Mouse (Mus musculus) E14TG2a.4 (cell line): ENCODE measurements around the gene Gm49416.
A peak's percentile ranks its signal among the peaks of the same experiment; 100 is the strongest.

Experiments used
- H3K27me3 ChIP-seq: 2 replicates; pipeline ENCODE4 v1.6.1; 2014; ENCODE audit warnings: low read length, control low read depth; ENCODE audit not compliant: insufficient read depth
- H3K36me3 ChIP-seq: 2 replicates; pipeline ENCODE4 v1.6.1; 2014; ENCODE audit warnings: low read length, control low read depth; ENCODE audit not compliant: insufficient read depth
- H3K4me1 ChIP-seq: replicated peaks from 2 replicates; pipeline ENCODE4 v1.6.1; 2014; ENCODE audit warnings: low read depth, low read length, control low read depth
- H3K4me3 ChIP-seq: replicated peaks from 2 replicates; pipeline ENCODE4 v1.5.1; 2014; ENCODE audit warnings: mild to moderate bottlenecking, low read length
- H3K9me3 ChIP-seq: 2 replicates; pipeline ENCODE4 v1.6.1; 2014; ENCODE audit warnings: low read length, control low read depth
- CTCF ChIP-seq: conservative IDR thresholded peaks from 2 replicates; pipeline ENCODE4 v1.5.1; 2014; ENCODE audit warnings: low read length
- NANOG ChIP-seq: IDR thresholded peaks from 2 replicates; pipeline ENCODE4 v1.6.1; 2014; ENCODE audit warnings: borderline replicate concordance, low read length, mixed read lengths
- POU5F1 ChIP-seq: IDR thresholded peaks from 2 replicates; pipeline ENCODE4 v1.6.1; 2014; ENCODE audit warnings: low read length, borderline replicate concordance

Gene Gm49416

DNA sequence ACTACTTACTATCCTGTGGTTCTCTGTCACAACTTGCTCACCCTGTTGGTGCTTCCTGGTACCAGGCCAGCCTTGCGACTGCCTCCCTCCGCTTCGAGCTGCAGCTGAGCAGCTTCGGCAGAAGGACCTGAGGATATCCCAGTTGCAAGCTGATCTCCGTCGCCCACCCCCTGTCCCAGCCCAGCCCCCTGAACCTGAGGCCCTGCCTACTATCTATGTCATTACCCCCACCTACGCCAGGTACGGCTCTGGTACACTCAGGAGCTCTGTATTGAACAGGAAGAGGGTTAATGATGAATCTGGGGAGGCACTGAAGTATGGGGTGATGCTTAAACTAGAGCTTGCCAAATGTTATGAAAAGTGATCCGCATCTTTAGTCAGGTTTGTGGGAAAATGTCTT lies 33.0 kb downstream of the Gm49416 start:
- peaks cover 36% of the 10 kb centered on the region for H3K36me3 ChIP-seq
- TF ChIP-seq CTCF (no peak), NANOG (no peak), POU5F1 (no peak)
- H3K4me1 ChIP-seq = peaks cover 52% of the 10 kb centered on the region

DNA sequence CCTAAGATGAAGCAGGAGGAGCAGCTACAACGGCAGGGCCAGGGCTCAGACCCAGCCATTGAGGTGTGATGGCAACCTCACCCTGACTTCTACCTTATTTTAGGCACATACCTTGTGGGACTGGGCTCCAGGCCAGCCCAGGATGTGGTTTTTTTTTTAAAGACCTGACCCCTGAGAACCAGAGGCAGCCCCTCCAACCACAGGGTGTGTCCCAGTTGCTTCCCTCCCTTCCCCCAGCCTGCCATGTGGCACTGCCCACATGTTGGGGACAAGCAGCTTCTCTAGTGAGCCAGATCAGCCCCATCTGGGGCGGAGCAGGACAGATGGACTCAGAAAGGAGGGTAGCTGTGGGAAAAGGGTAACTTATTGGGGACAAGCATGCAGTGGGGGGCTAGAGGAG lies 38.0 kb downstream of the Gm49416 start:
- peaks cover 45% of the 10 kb centered on the region for H3K4me1 ChIP-seq
- H3K36me3 ChIP-seq = peaks cover 48% of the 10 kb centered on the region
- H3K4me3 ChIP-seq = no peak overlapping the region
- H3K27me3 ChIP-seq = peaks cover 18% of the 10 kb centered on the region
- H3K9me3 ChIP-seq = no peaks in the 10 kb centered on the region
- TF ChIP-seq NANOG = no peak
- TF ChIP-seq CTCF = no peak
- TF ChIP-seq POU5F1 = no peak

More for the DNA sequence above, 33.0 kb downstream of the Gm49416 start:
- H3K9me3 ChIP-seq = no peaks in the 10 kb centered on the region
- no peak overlapping the region for H3K4me3 ChIP-seq
- no peaks in the 10 kb centered on the region for H3K27me3 ChIP-seq

DNA sequence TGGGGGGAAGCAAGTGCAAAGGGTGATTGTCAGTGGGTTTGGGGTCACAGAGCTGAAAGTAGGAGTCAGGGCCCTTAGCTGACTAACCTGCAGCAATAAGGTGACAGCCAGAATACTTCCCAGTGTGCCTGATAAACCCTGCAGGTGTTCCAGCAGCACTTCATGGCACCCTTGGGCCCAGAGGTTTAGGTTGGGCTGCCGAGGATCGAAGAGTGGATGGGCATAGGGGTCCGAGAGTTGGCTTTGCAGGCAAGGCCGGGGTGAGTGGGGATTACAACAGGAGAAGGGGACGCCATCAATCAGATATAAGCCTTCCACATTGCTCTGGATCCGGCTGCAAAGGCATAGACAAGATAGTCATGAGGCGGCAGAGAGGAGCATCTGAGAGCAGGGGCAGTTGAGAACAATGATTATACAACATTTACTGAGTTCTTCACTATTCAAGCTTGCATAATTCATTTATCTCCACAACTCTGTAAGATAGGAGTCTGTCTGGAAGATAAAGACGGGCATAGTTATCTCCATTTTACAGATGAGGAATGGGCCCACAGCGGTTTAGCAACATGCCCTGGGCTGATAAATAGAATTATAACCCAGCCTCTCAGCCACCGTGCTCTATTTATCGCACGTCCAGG lies 39.3 kb downstream of the Gm49416 start:
- no peaks in the 10 kb centered on the region for H3K9me3 ChIP-seq
- peaks cover 42% of the 10 kb centered on the region for H3K36me3 ChIP-seq
- peaks cover 44% of the 10 kb centered on the region for H3K4me1 ChIP-seq
- TF ChIP-seq NANOG = no peak
- no peak for TF ChIP-seq POU5F1
- no peak for TF ChIP-seq CTCF
- H3K27me3 ChIP-seq = peaks cover 18% of the 10 kb centered on the region
- no peak overlapping the region for H3K4me3 ChIP-seq

DNA sequence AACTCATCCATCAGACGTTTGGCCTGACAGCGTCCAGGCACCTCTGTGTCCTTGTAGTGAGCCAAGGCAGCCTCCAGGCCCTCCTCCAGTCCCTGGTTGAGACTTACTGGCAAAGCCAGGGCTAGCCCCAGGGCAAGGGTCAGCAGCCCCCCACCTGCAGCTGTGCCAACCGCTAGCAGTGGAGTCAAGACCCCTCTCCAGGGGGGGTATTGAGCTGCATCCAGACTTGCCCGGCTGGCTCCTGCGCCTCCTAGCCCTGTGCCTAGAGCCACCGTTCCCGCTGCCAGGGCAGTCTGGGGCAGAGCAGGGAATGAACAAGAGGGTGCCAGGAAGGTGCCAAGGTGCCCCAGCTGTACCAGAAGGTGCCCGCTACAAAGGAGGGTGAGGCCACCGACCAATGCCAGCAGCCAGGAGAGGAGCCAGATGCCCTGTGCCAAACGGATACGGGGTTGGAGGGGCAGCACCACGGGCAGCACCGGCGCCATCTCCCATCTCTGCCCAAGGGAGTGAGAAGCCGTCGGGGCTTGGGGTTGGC lies 40.0 kb downstream of the Gm49416 start:
- Histone ChIP-seq H3K4me1 (peaks cover 44% of the 10 kb centered on the region), H3K36me3 (peaks cover 43% of the 10 kb centered on the region), H3K9me3 (no peaks in the 10 kb centered on the region), H3K27me3 (peaks cover 18% of the 10 kb centered on the region), H3K4me3 (peak overlapping the region; percentile 91)
- TF ChIP-seq CTCF (no peak), NANOG (no peak), POU5F1 (no peak)

DNA sequence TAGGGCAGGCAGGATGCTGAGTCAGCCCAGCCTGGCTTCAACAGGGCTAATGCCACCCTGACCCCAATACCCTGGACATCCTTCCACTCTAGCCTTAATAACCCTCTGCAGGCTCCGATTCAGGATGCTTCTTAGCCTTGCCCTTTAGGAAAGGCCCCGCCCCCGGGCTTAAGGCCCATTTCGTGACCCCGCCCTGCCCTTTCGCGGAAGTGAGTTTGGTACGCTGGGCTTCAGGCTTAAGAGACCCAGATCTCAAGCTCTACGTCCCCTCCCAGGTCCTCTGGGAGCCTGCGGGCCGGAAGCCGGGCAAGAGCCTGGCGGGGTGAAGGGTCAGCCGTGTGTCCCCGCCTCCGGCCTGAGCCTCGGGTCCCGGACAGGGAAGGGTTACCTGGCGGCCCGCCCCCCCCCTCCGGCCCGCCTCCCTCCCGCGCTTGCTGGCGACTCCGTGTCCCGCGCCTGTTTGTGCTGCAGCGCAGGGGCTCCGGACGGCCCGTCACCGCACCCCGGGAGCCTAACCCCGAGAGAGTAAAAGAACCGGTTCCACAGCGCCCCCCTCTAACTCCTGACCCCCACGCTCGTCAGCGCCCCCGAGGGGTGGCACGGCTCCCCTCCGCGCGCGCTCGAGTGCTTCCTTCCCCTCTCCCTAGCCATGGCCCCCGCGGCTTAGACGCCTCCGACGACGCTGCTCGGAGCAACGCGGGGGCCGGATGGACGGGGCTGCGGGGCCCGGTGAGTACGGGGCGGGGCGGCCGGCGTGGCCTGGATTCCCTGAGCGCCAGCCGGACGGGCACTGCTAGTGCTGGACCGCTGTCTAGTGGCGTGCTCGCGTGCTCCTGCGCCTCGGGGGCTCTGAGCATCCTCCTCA lies 40.7 kb downstream of the Gm49416 start, which contains the start of the genes Rom1 and Eml3:
Gene Rom1 (minus strand): TSS at position 133 of the 865 bp plus-strand sequence.
Gene Eml3 (plus strand): TSS at position 329 of the 865 bp plus-strand sequence.
- H3K27me3 ChIP-seq = peaks cover 18% of the 10 kb centered on the region
- H3K4me1 ChIP-seq = peaks cover 44% of the 10 kb centered on the region
- TF ChIP-seq POU5F1 (no peak), NANOG (no peak), CTCF (no peak)
- H3K9me3 ChIP-seq = no peaks in the 10 kb centered on the region
- H3K36me3 ChIP-seq = peaks cover 50% of the 10 kb centered on the region
- peak within 1 kb of the TSS; percentile 91 for H3K4me3 ChIP-seq

DNA sequence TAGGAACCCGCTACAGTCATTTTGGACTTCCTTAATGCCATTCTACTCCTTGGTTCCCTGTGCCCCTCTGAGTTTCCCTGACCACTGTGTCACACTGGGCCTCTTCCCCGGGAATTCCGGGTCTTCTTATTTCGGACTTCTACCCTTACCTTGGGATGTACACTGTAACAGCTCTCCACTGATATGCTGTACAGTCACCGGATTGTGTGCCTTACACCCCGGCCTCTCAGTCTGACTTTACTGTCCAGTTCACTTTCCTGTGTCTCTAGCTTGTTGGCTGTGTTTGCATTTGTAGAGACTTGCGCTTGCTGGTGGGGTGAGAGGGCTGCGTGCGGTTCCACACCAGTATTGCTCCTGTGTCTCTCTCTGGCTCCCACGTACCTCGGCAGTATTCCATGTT lies 41.4 kb downstream of the Gm49416 start:
- peaks cover 18% of the 10 kb centered on the region for H3K27me3 ChIP-seq
- H3K4me3 ChIP-seq = peak overlapping the region; percentile 91
- peaks cover 57% of the 10 kb centered on the region for H3K36me3 ChIP-seq
- peaks cover 44% of the 10 kb centered on the region for H3K4me1 ChIP-seq
- TF ChIP-seq NANOG (no peak), POU5F1 (no peak), CTCF (no peak)
- H3K9me3 ChIP-seq = no peaks in the 10 kb centered on the region

DNA sequence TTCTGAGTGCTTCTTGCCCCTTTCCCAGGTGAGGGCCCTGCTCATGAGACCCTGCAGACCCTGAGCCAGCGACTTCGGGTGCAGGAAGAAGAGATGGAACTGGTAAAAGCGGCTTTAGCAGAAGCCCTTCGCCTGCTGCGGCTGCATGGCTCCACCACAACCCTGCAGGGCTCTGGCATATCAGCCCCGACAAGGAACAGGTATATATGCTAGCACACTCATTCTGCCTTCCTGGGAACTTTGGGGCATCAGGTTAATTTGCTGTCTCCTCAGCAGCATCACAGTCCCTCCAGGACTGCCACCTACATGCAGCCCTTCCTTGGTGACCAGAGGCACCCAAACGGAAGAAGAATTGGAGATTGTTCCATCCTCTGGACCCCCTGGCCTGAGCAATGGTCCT lies 42.0 kb downstream of the Gm49416 start:
- Histone ChIP-seq H3K27me3 (peaks cover 18% of the 10 kb centered on the region), H3K36me3 (peaks cover 57% of the 10 kb centered on the region), H3K4me1 (peaks cover 37% of the 10 kb centered on the region), H3K4me3 (peak overlapping the region; percentile 91), H3K9me3 (no peaks in the 10 kb centered on the region)
- TF ChIP-seq CTCF = no peak
- no peak for TF ChIP-seq POU5F1
- TF ChIP-seq NANOG = no peak

DNA sequence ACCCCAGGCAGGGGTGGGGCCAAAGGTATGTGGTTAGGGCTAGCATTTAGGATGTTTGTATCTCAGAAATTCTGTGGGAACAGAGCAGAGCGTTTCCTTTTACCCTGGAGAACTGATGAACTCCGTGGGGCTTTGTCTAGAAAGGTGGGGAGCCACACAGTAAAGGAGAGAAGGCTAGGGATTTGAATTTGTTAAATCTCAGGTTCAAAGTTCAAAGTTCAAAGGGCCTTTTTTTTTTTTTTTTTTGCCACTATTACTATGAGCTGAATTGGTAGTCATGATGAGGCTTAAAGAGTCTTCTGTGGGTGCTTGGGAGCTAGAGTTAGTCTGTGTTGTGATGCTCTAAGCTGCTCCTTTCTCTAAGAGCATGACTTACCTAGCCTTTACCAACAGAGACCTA lies 48.0 kb downstream of the Gm49416 start:
- Histone ChIP-seq H3K4me1 (peaks cover 46% of the 10 kb centered on the region), H3K36me3 (peaks cover 56% of the 10 kb centered on the region), H3K9me3 (no peaks in the 10 kb centered on the region), H3K27me3 (no peaks in the 10 kb centered on the region; the same call in 1 of the 2 replicates), H3K4me3 (no peak overlapping the region)
- no peak for TF ChIP-seq POU5F1
- TF ChIP-seq CTCF = no peak
- no peak for TF ChIP-seq NANOG
